Mouse (Mus musculus): Measurements from ENCODE around the gene Gm1673.
"Not testable (repeated sequence)": the region's sequence is repeated elsewhere in the genome, so short reads cannot be mapped to it uniquely, and the experiment has no call there.

Gm1673 gene

GRCm38 (mm10) chr5:33983309-33984121 lies at the start of gene Gm1673:
TSS of gene Gm1673 (plus strand) at chr5:33983433.
- peak; percentile 89 for DNase-seq

- DNase-seq, result no peak
Observed at GRCm38 (mm10) chr5:33934081-33934480, 49.2 kb upstream of the Gm1673 start.

- no peak for DNase-seq
Observed at GRCm38 (mm10) chr5:33934877-33935276, 48.4 kb upstream of the Gm1673 start.

GRCm38 (mm10) chr5:33935700-33936111 lies 47.5 kb upstream of the Gm1673 start:
- no peak for DNase-seq

- DNase-seq, result peak; percentile 99
Observed at GRCm38 (mm10) chr5:33936120-33936707, 47.0 kb upstream of the Gm1673 start, which contains the start of gene Nelfa. TSS of gene Nelfa (minus strand) at chr5:33936413.

- DNase-seq, result no peak
Observed at GRCm38 (mm10) chr5:33937230-33937629, 46.0 kb upstream of the Gm1673 start.

- DNase-seq, result no peak
Observed at GRCm38 (mm10) chr5:33938448-33938847, 44.8 kb upstream of the Gm1673 start.

- DNase-seq, result not testable (repeated sequence)
Observed at GRCm38 (mm10) chr5:33947035-33947434, 36.2 kb upstream of the Gm1673 start.

GRCm38 (mm10) chr5:33948314-33948713 lies 34.9 kb upstream of the Gm1673 start:
- DNase-seq, result no peak

- no peak for DNase-seq
Observed at GRCm38 (mm10) chr5:33953471-33954185, 29.6 kb upstream of the Gm1673 start.

- peak; percentile 84 for DNase-seq
Observed at GRCm38 (mm10) chr5:33954354-33954753, 28.9 kb upstream of the Gm1673 start.

GRCm38 (mm10) chr5:33955868-33956267 lies 27.4 kb upstream of the Gm1673 start:
- no peak for DNase-seq

GRCm38 (mm10) chr5:33959382-33959781 lies 23.9 kb upstream of the Gm1673 start:
- no peak for DNase-seq

- peak; percentile 46 for DNase-seq
Observed at GRCm38 (mm10) chr5:33974736-33975135, 8.5 kb upstream of the Gm1673 start.

- no peak for DNase-seq
Observed at GRCm38 (mm10) chr5:33976267-33976666, 7.0 kb upstream of the Gm1673 start.

GRCm38 (mm10) chr5:33982731-33983259 lies 438 bp upstream of the Gm1673 start:
- DNase-seq, result no peak

GRCm38 (mm10) chr5:33994671-33995625 lies 11.7 kb downstream of the Gm1673 start:
- peak; percentile 79 for DNase-seq

- peak; percentile 93 for DNase-seq
Observed at GRCm38 (mm10) chr5:33995843-33996693, 12.8 kb downstream of the Gm1673 start, which contains the start of gene Nat8l. TSS of gene Nat8l (plus strand) at chr5:33995984.

GRCm38 (mm10) chr5:33996694-33997045 lies 13.4 kb downstream of the Gm1673 start:
- no peak for DNase-seq

- peak; percentile 81 for DNase-seq
Observed at GRCm38 (mm10) chr5:33997051-33997741, 14.0 kb downstream of the Gm1673 start.
